Mouse (Mus musculus) heart, embryonic 13.5 days (tissue): Measurements from ENCODE around the gene Pid1. TPM values are rescaled to one million over a fixed set of nuclear protein-coding genes. Genes with fewer than 3 reads are reported as not detected.

Experiments
- microRNA-seq: library from miRNA; unstranded; fragments of <30 nt; microRNA quantifications from one replicate; pipeline ENCODE4, GENCODE M21; 2016
- polyA plus RNA-seq: library from polyadenylated mRNA; unstranded; fragments of >200 nt; fragmentation: Nextera tagmentation; extraction: Ambion mirVana; gene quantifications from 2 replicates; pipeline ENCODE4 v1.2.1, GENCODE M21; 2015

Pid1 gene
- polyA plus RNA-seq, 1 experiment from 2014 or later: 9.8 TPM

Small RNA genes lying within 50 kb of the gene (microRNA-seq; reads per million reads assigned to microRNA genes)
- not detected for gene Mir6353
